Mouse (Mus musculus) yolk sac, embryonic 10.5 days (tissue): ENCODE measurements around the gene Elmo3.

Source experiments
- DNase-seq: peaks from one replicate; pipeline ENCODE4 v3.0.0-alpha.2; 2017; ENCODE audit warnings: low spot score

Gene Elmo3

DNA sequence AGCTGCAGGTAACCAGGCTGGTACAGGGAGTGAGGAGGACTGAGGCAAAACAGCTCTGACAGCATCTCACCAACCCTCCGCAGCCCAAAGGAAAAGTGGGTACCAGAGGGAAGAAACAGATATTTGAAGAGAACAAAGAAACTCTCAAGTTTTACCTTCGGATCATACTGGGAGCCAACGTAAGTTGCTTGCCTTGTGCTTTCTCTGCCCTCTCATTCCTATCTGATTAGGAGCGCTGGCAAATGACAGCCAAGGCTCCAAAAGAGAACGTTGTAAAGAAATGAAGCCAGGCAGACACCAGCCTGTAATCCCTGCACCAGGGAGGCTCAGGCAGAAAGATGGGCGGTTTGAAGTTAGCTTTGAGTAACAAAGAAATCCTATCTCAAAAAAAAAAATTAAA lies 21.6 kb downstream of the Elmo3 start:
- DNase-seq = no peak

DNA sequence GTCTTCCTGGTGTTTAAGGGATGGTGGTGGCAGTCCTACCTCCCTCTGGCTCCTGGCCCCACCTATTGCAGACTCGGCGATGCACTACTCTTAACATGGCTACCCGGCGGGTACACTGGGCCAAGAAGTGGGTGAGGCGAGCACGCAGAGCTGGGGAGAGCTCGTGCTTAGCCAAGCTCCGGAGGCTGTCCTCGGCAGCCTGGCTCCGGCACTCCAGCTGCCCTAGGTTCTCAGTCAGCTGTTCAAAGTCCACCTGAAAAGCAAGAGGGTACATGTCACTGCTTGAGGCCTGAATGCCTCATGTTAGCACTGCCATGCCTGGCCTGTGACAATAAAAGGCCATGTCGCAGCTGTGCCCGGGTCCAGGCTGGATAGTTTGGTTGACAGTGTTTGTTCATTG lies 24.9 kb downstream of the Elmo3 start:
- DNase-seq = no peak

DNA sequence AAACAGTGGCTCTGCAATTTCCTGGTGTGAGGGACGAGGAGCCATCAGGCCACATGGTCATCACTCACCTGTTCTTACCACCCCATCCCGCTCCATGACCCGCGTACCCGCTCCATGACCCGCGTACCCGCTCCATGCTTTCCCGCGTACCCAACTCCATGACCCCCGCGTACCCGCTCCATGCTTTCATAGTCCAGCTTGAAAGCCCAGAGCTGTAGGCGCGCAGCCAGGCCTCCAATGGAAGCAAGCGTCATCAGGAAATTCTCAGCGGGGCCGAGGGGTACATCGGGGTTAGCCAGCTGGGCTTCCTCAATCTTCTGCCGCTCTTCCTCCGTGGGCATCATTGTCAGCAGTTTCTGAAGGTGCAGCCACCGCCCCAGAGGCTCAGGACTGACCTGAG lies 26.1 kb downstream of the Elmo3 start:
- no peak for DNase-seq

DNA sequence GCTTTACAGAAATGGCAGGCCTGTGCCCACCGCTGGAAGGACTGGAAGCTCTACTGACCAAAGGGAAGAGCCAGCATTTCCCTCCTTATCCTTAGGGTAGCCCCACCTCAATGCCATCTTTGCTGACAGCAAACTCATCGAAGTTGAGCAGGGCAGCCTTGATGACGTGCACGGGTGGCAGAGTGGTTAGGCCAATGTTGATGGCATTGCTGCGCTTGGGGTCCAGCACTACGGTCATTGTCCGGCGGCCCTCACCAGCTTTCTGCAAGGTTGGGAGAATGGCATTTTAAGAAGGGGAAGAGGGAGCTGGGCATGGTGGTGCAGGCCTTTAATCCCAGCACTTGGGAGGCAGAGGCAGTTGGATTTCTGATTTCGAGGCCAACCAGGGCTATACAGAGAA lies 26.5 kb downstream of the Elmo3 start:
- DNase-seq = no peak

DNA sequence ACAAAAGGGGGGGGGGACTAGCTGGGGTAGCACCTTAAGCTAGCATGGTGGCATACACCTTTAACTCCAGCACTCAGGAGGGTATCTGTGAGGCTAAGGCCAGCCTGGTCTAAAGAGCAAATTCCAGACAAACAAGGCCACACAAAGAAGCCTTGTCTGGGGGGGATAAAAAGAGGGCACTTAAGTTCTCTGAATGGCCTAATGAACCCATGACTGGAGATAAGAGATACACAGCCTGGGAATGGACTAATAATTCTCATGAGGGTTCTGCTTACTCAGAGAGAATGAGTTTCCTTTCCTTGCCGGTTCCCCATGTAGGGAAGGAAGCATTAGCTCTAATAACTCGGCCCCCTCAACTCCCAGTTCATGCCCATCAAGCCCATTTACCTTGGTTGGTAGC lies 27.1 kb downstream of the Elmo3 start:
- DNase-seq = no peak

DNA sequence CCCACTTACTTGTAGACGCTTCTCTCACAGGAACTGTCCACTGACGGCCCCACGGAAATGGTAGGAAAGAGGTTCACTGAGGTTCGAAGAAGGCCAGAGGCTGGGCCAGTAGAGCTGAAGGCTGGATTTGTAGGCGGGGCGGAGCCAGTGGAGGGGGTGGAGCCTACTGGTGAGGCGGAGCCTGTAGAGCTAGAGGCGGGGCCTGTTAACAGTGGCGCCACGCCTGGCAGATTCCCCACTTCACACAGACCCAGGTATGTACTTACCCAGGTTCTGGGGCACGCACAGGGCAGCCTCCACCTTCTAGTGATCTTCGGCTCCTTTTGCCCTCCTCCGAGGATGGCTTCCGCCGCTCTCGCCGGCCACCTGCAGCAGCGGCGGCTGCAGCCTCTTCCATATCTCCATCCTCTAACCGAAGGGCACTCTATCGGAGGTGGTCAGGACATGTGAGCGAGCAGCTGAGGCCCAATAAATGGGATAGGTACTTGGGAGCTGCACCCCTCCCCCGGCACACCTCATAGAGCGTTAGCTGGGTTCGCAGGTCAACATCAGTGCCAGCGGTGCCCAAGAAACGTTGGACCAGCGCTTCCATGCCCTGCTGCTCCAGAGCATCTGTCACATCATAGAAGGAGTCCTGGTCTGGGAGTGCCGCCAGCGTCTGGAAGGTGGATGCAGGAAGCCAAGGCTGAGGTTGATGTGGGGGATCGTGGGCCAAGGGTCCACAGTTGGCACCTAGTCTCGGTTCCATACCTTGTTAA lies 31.2 kb downstream of the Elmo3 start:
- no peak for DNase-seq

DNA sequence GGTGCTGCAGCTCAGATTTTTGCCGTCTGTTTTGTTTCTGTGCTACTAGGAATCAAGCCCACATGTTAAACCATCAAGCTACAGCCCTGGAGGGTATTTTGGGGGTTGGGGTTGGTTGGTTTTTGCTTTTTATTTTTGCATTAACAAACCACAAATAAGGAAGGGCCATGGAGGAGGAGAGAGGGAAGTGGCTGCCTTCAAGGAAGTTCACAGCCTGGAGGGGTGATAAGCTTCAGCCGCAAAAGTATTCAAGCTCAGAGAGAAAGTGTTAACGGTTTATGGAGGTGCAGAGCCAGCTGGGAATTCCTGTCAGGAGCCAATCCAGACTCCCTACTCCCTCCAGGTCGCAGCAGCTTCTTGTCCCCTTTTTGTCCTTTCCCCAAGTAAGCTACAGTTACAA lies 33.6 kb downstream of the Elmo3 start:
- DNase-seq = no peak

DNA sequence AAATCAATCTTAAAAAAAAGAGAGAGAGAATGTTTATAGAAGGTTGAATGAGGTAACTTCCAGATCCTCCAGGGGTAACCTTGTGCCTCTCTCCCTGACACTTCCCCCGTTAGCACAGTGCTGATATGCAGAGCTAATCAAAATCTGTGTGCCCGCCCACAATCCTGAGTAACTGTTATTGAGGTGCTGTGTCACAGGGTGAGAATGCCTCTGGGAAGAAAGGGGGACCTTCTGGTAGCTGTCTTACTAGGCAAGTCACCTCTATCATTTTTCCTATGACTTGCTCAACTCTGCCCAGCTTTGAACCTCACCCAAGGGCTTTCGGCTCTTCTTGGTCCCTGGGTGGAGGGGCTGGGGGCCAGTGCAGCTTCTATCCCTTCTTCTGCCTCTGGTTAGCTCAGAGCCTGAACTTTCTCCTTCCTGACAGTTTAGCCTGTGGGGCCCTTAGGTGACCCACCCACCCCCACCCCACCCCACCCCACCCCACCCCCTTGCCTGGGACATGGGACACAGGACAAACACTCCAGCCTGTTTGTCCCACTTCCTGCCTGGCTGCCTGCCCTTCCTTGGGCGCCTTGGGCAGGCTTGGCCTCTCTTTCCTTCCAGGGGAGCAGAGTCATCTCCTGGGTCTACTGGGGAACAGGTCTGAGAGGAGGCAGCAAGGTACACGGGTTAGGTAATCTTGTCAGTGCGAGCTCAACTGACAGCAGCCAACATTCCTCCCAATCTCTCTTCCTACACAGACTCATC lies 34.7 kb downstream of the Elmo3 start:
- no peak for DNase-seq

DNA sequence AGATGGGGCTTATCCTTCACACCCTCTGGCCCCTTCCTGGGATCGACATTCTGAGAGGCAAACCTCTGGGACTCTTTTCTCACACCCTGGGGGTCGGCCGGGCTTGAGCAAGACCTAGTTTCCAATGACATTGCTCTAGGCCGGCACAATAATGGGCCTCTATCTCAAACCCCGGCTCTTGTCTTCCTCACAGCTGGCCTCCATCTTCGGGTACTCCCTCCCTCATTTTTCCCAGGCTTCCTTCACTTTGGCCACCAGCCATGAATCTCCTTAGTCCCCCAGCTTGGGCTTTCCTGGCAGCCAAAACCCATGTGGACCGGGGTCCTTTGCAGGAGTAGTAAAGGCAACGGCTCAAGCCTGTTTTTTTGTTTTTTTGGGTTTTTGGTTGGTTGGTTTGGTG lies 36.0 kb downstream of the Elmo3 start:
- no peak for DNase-seq

DNA sequence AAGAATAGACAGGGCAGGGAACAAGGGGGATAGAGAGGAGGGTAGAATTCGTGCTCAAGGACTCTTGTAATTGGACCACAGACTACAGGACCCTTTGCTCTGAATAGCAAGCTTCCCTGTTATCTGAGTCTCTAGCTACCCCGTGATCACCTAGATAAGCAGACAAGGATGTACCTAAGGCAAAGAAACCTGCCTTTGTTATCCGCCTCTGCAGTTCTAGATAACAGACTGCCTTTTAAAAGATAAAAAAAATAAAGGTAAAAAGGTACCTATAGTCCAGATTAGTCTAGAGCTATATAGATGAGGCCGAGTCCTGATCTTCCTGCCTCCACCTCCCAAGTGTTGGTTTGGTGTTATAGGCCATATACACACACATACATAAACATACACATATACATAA lies 37.4 kb downstream of the Elmo3 start:
- DNase-seq = no peak

DNA sequence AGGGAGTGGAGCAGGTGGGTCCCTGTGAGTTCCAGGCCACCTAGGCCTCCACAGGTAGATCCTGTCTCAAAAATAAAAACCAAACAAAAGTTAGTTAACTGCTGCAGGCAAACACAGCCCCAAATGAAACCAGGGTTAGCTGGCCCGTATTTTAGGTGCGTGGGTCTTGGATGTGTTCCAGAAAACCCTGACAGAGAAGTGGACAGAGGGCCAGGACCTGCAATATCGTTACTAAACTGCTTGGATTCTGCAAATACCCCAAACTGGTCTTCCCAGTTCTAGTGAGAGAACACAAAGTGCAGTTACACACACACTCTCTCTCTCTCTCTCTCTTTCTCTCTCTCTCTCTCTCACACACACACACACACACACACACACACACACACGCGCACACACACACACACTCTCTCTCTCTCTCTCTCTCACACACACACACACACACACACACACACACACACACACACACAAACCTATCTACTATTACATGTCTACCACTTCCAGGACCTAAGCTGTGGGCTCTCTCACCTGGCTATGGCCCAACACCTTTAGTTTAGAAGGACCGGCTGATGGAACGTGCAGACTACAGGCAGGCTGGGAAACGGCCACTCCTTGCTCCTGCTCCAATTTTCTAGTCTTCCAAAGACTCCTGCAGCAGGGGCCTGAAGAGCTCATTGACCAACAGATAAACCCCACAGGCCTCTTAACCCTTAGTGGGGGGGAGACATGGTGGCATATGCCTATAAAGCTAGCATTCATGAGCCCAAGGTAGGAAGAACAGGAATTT lies 38.6 kb downstream of the Elmo3 start:
- no peak for DNase-seq

DNA sequence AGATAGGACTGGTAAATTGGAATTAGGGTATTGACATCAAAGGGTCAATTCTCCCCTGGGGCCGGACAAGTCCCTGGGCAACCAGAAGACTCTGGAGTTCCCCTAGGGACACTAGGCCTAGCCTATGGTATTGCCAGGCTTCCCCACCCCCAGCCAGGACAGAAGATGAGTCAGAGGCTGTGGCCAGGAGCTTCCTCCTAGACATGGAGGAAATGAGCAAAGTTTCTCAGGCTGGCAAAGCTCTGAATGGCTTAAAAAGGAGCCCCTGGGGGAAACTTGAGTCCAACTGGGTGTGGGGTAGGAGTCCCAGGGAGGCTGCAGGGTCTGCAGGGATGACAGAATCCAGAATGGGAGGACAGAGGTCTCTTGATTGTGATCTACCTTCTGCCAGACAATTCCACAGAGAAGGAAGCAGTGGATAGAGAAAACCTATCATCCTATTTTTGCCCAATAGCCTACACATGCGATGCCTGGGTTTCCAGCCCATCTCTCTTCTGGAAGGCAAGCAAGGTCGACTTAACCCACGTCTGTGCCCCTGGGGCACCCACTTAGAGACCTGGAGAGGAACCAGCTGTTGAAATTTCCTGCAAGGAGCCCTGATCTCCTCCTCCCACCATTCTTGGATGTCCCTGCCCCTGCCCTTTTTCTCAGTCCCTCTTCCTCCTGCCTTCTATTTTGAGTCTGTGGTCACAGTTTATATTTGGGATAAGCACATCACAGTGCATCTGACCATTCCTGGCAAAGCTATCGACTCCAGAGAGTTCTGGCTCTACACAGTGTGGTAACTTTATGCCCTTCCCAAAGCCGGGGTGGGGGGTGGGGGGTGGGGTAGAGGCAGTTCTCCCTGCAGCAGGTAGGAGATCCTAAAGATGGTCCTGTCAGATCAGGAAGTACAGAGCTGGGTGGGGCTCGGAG lies 39.9 kb downstream of the Elmo3 start:
- no peak for DNase-seq

DNA sequence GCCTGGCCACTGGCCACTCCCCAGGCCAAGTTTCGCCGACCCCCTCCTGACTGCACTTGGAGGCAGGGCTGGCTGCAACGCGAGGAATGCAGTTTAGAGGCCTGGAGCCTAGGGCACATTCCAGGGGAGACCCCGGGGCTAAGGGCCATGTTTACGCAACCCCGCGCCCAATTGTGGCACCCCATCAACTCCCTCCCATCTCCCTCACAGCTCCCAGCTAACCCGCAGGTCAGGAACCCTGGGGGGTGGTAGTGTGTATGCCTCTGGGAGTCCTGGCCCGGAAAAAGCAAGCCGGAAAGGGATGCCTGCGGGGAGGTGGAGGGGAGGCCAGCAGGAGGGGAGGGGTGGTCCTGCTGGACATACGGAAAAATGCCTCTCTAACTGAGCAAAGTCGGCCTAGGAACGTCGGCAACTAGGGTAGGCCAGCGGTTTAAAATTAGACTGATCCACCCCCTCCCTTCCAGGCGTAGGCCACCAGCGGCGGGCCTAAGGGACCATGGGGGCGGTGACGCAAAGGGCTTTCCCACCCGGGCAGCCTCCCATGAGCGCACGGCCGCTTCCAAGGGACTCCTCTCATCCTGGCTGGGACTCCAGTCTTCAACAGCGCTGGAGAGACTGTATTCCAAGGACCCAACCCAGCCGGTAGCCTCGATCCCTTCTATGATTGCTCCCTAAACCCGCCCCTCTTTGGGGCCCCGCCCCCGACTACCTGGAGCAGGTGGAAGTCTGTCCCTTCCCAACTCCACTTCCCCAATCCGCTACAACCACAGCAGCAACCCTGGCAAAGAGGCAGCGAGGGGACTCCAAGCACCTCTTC lies 41.4 kb downstream of the Elmo3 start:
- peak; percentile 85 for DNase-seq

DNA sequence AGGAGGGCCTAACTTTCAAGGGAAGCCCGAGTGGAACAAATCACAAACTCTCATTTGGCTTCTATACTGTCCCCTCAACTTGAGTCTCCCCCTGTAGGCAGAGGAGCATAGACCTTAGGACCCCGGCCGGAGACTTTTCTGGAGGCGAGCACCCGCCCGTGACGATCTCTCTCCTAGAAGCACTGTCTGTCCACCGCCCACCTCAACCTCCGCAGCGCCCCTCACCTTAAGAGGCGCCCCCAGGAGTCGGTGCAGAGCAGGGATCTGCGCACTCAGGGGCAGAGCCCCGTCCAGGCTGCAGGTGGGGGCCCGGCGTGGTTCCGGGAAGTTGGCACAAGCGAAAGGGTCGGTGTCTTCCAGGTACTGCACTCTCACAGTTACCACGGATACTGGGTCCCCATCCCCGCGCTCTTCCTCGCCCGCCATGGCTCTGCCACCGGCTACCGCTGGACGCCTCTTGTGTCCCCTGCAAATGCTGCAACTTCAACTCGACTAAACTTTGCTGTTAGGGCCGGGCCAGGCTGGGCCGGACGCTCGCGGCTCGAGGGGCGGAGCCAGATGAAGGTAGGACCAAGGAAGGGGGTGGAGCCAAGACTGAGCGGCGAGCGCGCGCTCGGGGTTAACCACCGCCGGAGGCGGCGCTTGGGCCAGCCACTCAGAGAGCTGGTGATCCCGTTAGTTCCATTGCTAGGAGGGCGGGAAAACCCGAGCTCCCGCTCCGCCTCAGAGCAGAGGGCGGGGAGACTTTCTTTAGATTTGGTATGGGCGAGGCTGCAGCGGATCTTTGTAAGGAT lies 42.2 kb downstream of the Elmo3 start, which contains the start of gene Fhod1:
Fhod1 (minus strand) TSS at position 526 of the 794 bp plus-strand sequence.
- DNase-seq = peak; percentile 97

DNA sequence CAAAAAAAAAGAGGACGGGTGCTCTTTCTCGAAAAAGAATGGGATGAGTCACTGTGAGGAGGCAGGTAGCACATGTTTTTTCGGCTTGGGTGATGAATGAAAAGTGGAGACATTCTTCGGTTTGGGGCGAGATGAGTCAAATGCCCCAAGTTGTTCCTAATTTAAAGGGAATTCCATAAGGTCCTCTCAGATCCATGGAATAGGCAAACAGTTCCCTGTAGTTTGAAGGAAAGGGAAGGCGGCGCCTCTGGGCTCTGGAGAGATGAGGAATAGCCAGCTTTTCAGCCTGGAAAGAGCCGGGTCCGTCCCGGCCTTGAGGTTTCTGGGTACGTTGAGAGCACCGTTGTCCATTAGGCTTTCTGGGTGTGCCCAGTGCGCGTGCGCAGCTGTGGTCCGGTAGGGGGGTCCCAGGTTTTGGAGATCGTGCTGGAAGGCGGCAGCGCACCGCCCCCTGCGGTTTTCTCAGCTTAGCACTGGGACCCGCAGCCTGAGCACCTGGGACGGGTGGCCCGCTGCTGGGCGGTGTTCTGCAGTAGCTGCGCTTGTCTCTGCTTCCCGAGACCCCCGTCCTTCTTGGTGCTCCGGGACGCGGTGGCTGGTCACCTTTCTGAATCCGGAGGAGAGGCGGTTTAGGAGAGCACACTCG lies 43.2 kb downstream of the Elmo3 start, which contains the start of gene Slc9a5:
Slc9a5 (plus strand) TSS at position 394 of the 646 bp plus-strand sequence.
- DNase-seq = peak; percentile 72

DNA sequence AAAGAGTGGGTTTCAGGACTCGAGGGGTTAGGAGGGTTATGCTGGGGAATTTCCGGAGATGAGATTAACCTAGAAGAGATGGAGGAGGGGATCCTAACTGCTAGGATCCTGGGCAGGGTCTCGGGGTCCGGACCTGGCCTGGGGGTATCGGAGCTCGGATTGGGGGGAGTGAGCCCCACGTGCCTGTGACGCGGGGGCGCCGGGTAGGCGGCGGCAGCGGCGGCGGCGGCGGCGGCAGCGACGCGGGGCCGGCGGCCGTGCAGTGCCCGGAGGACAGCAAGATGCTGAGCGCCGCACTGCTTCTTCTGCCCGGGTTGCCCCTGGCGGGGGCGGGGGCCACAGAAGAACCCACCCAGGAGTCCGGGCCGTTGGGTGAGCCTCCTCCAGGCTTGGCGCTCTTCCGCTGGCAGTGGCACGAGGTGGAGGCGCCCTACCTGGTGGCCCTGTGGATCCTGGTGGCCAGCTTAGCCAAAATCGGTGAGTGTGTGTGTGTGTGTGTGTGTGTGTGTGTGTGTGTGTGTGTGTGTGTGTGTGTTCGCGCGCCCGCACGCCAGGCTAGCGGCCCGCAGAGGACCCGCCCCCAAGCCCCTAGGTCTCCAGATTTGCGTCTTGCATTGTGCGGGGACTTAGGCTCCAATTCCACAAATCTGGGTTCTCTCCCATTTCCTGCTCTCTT lies 43.8 kb downstream of the Elmo3 start:
- peak; percentile 47 for DNase-seq

DNA sequence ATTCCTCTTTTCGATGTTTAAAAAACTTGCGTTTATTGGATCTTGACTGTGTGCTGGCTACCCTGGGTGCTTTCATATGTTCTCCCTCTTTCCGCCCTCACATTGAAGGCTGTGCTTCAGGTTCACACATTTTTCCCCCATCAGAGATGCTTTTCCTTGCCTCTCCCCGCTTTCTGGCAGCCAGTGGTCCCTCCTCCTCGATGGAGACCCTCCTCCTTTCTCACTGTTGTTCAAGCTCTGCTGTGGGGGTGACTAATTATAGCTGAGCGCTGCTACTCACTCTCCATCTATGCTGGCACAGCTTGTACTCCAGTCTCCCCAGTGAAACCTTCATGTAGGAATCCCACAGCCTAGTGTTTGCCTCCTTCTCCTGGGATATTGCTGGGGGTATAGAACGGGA lies 44.8 kb downstream of the Elmo3 start:
- no peak for DNase-seq

DNA sequence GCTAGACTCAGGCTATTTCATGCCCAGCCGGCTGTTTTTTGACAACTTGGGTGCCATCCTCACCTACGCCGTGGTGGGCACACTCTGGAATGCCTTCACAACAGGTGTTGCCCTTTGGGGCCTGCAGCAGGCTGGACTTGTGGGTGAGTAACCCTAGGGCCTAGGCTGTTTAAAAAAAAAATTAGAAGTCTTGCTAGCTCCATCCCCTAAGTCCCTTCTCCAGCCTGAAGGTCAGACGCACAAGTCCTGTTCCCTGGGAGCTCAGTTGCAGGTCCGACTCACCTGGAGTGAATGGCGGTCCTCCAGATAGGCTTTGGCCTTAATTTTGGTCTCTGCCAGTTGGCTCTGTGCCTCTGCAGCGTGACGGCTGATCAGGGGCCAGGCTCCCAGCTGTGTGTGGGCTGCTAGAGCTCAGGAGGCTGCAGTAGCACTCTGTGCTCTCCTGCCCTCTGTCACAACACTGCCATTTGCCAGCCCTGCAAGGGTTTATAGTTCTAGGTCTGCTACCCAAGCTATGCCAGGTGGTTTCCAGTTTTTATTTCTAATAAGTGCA lies 48.3 kb downstream of the Elmo3 start:
- DNase-seq = no peak
